Mouse (Mus musculus): ENCODE results near the gene Baiap2.

GRCm38 (mm10) chr11:119902891-119903290 lies 39.7 kb upstream of the Baiap2 start:
- TF ChIP-seq POLR2A (IDR thresholded peaks at IDR 0.05; ENCODE audit: insufficient read depth, low read depth, low read length) (no peak), CTCF (IDR thresholded peaks at IDR 0.05) (no peak)

Data from heart, adult 2 months (tissue).